Mouse (Mus musculus) gastrocnemius, postnatal 25 days (tissue): ENCODE data around the gene Ubp1. TPM values are rescaled to one million over a fixed set of nuclear protein-coding genes. Genes with fewer than 3 reads are reported as not detected.

Experiments used
- DNase-seq: peaks from one replicate; pipeline ENCODE4 v3.0.0; 2022
- total RNA-seq, 2 experiments: library from RNA; stranded (reverse); gene quantifications; 1 replicate in 1 of 2; 2 replicates in 1 of 2; pipeline ENCODE4 v1.2.3; 2021

The Ubp1 gene
- total RNA-seq, 2 experiments from 2014 or later, result 14.6 to 14.8 TPM

GRCm38 (mm10) chr9:114015724-114016123, 85.0 kb downstream of the Ubp1 start:
- DNase-seq, result no peak

DNA sequence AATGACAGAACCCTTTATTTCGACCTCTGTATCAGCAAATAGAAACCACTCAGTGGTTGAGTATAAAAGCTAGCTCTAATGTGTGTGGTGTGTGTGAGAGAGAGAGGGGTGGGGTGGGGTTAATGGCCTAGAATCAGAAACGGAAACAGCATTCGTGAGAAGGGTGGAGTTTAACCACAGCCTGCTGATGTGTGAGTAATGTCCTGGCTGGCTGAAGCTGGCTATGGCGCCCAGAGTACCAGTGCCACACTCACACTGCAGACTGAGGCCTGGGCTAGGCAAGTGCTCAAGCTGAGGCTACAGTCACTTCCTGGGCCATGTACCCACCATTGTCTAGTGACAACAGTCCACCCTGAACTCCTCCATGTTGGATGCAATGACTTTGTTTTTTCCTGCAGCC, 85.7 kb downstream of the Ubp1 start:
- no peak for DNase-seq

- DNase-seq, result no peak
Observed at GRCm38 (mm10) chr9:114019012-114019762, 88.5 kb downstream of the Ubp1 start.

DNA sequence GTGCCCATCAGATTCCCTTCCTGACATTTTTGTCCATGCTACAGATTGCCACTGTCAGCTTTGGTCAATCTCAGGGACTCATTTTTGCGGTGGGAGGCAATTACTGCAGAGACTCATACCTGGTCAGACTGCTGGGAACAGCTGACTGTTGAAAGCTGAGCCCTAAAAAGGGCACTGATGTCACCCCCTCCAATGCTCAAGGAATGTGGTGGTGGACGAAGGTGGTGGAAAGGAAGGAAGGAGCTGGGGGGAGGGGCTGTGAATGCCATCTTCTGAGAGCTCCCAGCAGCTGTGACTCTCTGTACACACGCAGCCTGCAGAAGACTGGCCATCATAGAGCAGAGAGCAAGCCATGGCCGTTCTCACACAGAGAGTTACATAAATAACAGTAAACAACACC, 91.4 kb downstream of the Ubp1 start:
- no peak for DNase-seq

- peak; percentile 14 for DNase-seq
Observed at GRCm38 (mm10) chr9:114025182-114025581, 94.4 kb downstream of the Ubp1 start.

DNA sequence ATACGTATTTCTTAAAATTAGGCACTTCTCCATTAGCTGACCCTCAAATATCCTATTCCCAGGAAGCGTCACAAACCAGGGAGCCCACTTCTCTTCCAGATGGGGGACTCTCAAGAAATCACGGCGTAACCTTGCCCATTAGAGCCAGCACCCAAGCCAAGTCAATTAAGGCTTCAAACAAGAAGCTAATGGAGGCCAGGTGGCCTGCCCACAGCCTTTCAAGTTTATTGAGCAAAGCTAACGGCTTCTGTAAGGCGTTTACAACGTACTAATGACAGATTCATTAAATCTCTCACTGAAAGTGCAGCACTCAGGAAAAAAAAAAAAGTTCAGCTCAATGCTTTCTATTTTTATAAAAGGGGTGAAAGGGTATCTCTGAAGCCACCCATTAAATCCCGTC, 95.1 kb downstream of the Ubp1 start:
- DNase-seq, result no peak

GRCm38 (mm10) chr9:114026261-114026934, 95.7 kb downstream of the Ubp1 start:
- peak; percentile 64 for DNase-seq

Other genes starting within 250 kb of the Ubp1 start
- 10 to 100 TPM; 36.4 to 37.0 TPM for gene Pdcd6ip, start 222.7 kb upstream of the Ubp1 start, total RNA-seq
- gene Clasp2, start 189.5 kb upstream of the Ubp1 start, total RNA-seq, result 10 to 100 TPM; 43.7 to 44.1 TPM
- 1 to 10 TPM in 1 of 2 experiments, under 1 TPM in 1; 0.96 to 1.0 TPM for gene Fbxl2, start 115.3 kb downstream of the Ubp1 start, total RNA-seq
- gene Susd5, start 126.2 kb downstream of the Ubp1 start, total RNA-seq, result 1 to 10 TPM in 1 of 2 experiments, under 1 TPM in 1; 0.90 to 1.3 TPM